Comparison of ENCODE assay signal across 8 mouse cellular contexts in genomic region chr5:137375627-137376026, GRCm38 (mm10). TPM values are rescaled to one million over a fixed set of nuclear protein-coding genes. Genes with fewer than 3 reads are reported as not detected.
A peak's percentile ranks its signal among the peaks of the same experiment; 100 is the strongest.
DNase-seq lines count a peak whose midpoint lies in the region; ATAC-seq and TF ChIP-seq lines count a peak whose summit lies in the region.

No protein-coding gene starts in this region.

- no peak for TF ChIP-seq POLR2A in ES-Bruce4 (IDR thresholded peaks at IDR 0.05; ENCODE audit: insufficient read depth, low read length)

- TF ChIP-seq CTCF in ES-Bruce4 (IDR thresholded peaks at IDR 0.05; ENCODE audit: low read depth, low read length): no peak

- H3K36me3 ChIP-seq in ES-Bruce4 (ENCODE audit: control insufficient read depth, insufficient read depth, low read length, poor library complexity, severe bottlenecking): peaks cover 16% of the 10 kb centered on the region

- H3K4me3 ChIP-seq in ES-Bruce4 (ENCODE audit: low read depth, low read length): no peak overlapping the region

- no peak for ATAC-seq in CD4-positive, CD25-positive, alpha-beta regulatory T cell, adult 4 months
- no peak for ATAC-seq in cerebellum, adult (ENCODE audit: insufficient number of reproducible peaks, low FRiP score, low TSS enrichment)

- H3K27me3 ChIP-seq in ES-Bruce4 (ENCODE audit: control insufficient read depth, insufficient read depth, low read length, poor library complexity, severe bottlenecking): no peaks in the 10 kb centered on the region

- H3K9ac ChIP-seq in ES-Bruce4 (ENCODE audit: low read depth, poor library complexity, severe bottlenecking): no peak overlapping the region

- TF ChIP-seq EP300 in ES-Bruce4 (IDR thresholded peaks at IDR 0.05; ENCODE audit: insufficient read depth, low read depth, low read length): no peak

- H3K27ac ChIP-seq in ES-Bruce4 (ENCODE audit: insufficient read depth, low read length): 0 out of 2 replicates have a peak overlapping the region, but pooled peaks have one; percentile 14

- DNase-seq in 3134 (ENCODE audit: extremely low read depth, insufficient read length, low spot score): peak; percentile 77
- DNase-seq in heart, adult 9 months (ENCODE audit: low spot score in 2 of 2): peak; percentile 85
- peak; percentile 77 for DNase-seq in kidney, postnatal 10 days
- DNase-seq in thymus, postnatal 10 days (ENCODE audit: low spot score in 2 of 2): no peak
- DNase-seq in ovary, postnatal 10 days (ENCODE audit: low spot score): no peak

- H3K4me1 ChIP-seq in ES-Bruce4 (ENCODE audit: control insufficient read depth, insufficient read depth, low read length): peaks cover 11% of the 10 kb centered on the region

- H3K9me3 ChIP-seq in ES-Bruce4 (replicated peaks; ENCODE audit: control insufficient read depth, insufficient read depth, low read length, poor library complexity, severe bottlenecking): no peaks in the 10 kb centered on the region

RNA-seq across cellular contexts. Expression of gene Ephb4, which starts 25.7 kb away (rescaled TPM):
- polyA plus RNA-seq in ES-Bruce4 (2011; ENCODE audit: insufficient read depth, insufficient read length, low read depth, missing spikeins): 17.1 and 20.7 TPM in 2 replicates
- not detected for polyA plus RNA-seq in CD4-positive, CD25-positive, alpha-beta regulatory T cell, adult 4 months (2017; shearing (Covaris generic))

RNA-seq across cellular contexts. Expression of gene Slc12a9, which starts 42.2 kb away (rescaled TPM):
- 7.9 and 8.8 TPM in 2 replicates for polyA plus RNA-seq in ES-Bruce4 (2011; ENCODE audit: insufficient read depth, insufficient read length, low read depth, missing spikeins)
- 10 to 100 TPM in 1 of 2 experiments, 1 to 10 TPM in 1; 9.2 to 16.7 TPM for polyA plus RNA-seq in CD4-positive, CD25-positive, alpha-beta regulatory T cell, adult 4 months (2017; shearing (Covaris generic))

Comparison
In these comparisons a context has a peak if more than half of its experiments do, and no peak if none do; other contexts are left out.
1. DNase-seq: peak in 3134 (single experiment), heart, adult 9 months (2 of 2) and kidney, postnatal 10 days (single experiment); none in thymus, postnatal 10 days (0 of 2) and ovary, postnatal 10 days (single experiment).
2. RNA of gene Ephb4, which starts 25.7 kb away (polyA plus RNA-seq): 17.1 to 20.7 TPM in ES-Bruce4; not detected in CD4-positive, CD25-positive, alpha-beta regulatory T cell, adult 4 months; every median in the first group is over 10 times any median in the second.